Mouse (Mus musculus) layer of hippocampus, adult 2 months (tissue): ENCODE measurements at regions not wholly inside any gene's neighbourhood (a gene's known extent, or its start where the extent isn't known, plus 50 kb on each side); places are given as distances from the start of the nearest gene placed in this dataset.

Experiments
- DNase-seq, 2 experiments: peaks; one replicate each; pipeline ENCODE4 v3.0.0; 2022; ENCODE audit warnings: low spot score in 2 of 2
- H3K27ac ChIP-seq: fragments of 200-600 bp; 2 replicates; pipeline ENCODE4 v1.8.1; 2022
- H3K4me3 ChIP-seq: fragments of 200-600 bp; 2 replicates; pipeline ENCODE4 v1.8.1; 2022; ENCODE audit warnings: mild to moderate bottlenecking
- CTCF ChIP-seq: fragments of 200-600 bp; conservative IDR thresholded peaks from 2 replicates; pipeline ENCODE4 v1.8.1; 2022; ENCODE audit warnings: antibody characterized with exemption, mild to moderate bottlenecking, moderate library complexity

- no peak overlapping the region for H3K4me3 ChIP-seq
- no peak for DNase-seq
- H3K27ac ChIP-seq, result no peak overlapping the region
- no peak for TF ChIP-seq CTCF
These were observed 513.6 kb upstream of the Adgrl2 start for GRCm38 (mm10) chr3:149503992-149504391.

GRCm38 (mm10) chr3:149500130-149500529, 509.8 kb upstream of the Adgrl2 start:
- no peak for DNase-seq
- H3K4me3 ChIP-seq, result no peak overlapping the region
- TF ChIP-seq CTCF, result no peak
- no peak overlapping the region for H3K27ac ChIP-seq

GRCm38 (mm10) chr3:149498765-149499164, 508.4 kb upstream of the Adgrl2 start:
- no peak for DNase-seq

GRCm38 (mm10) chr3:149496829-149497471, 506.6 kb upstream of the Adgrl2 start:
- Histone ChIP-seq H3K27ac (no peak overlapping the region), H3K4me3 (no peak overlapping the region)
- TF ChIP-seq CTCF, result no peak
- DNase-seq, result no peak

More at GRCm38 (mm10) chr3:149498765-149499164, 508.4 kb upstream of the Adgrl2 start:
- H3K27ac ChIP-seq, result no peak overlapping the region
- TF ChIP-seq CTCF, result no peak
- no peak overlapping the region for H3K4me3 ChIP-seq

- DNase-seq, result no peak
- Histone ChIP-seq H3K4me3 (no peak overlapping the region), H3K27ac (no peak overlapping the region)
- TF ChIP-seq CTCF, result no peak
These were observed 505.8 kb upstream of the Adgrl2 start for GRCm38 (mm10) chr3:149496122-149496521.

GRCm38 (mm10) chr3:149488147-149488546, 497.8 kb upstream of the Adgrl2 start:
- no peak for DNase-seq
- no peak overlapping the region for H3K4me3 ChIP-seq
- TF ChIP-seq CTCF, result no peak
- no peak overlapping the region for H3K27ac ChIP-seq

- Histone ChIP-seq H3K27ac (no peak overlapping the region), H3K4me3 (no peak overlapping the region)
- no peak for DNase-seq
- TF ChIP-seq CTCF, result no peak
These were observed 495.1 kb upstream of the Adgrl2 start for GRCm38 (mm10) chr3:149485406-149485805.

- TF ChIP-seq CTCF, result no peak
- no peak for DNase-seq
These were observed 494.0 kb upstream of the Adgrl2 start for GRCm38 (mm10) chr3:149484319-149484718.

GRCm38 (mm10) chr3:149476151-149476550, 485.8 kb upstream of the Adgrl2 start:
- Histone ChIP-seq H3K4me3 (no peak overlapping the region), H3K27ac (no peak overlapping the region)
- no peak for DNase-seq
- TF ChIP-seq CTCF, result no peak

More at GRCm38 (mm10) chr3:149484319-149484718, 494.0 kb upstream of the Adgrl2 start:
- Histone ChIP-seq H3K4me3 (no peak overlapping the region), H3K27ac (no peak overlapping the region)

- no peak for DNase-seq
- no peak for TF ChIP-seq CTCF
- no peak overlapping the region for H3K4me3 ChIP-seq
- H3K27ac ChIP-seq, result no peak overlapping the region
These were observed 476.6 kb upstream of the Adgrl2 start for GRCm38 (mm10) chr3:149466973-149467372.

GRCm38 (mm10) chr3:149464603-149465002, 474.2 kb upstream of the Adgrl2 start:
- no peak for DNase-seq
- Histone ChIP-seq H3K4me3 (no peak overlapping the region), H3K27ac (no peak overlapping the region)
- TF ChIP-seq CTCF, result no peak

- no peak overlapping the region for H3K27ac ChIP-seq
- DNase-seq, result no peak
- TF ChIP-seq CTCF, result no peak
- H3K4me3 ChIP-seq, result no peak overlapping the region
These were observed 471.8 kb upstream of the Adgrl2 start for GRCm38 (mm10) chr3:149462121-149462541.

GRCm38 (mm10) chr3:149461613-149462012, 471.3 kb upstream of the Adgrl2 start:
- TF ChIP-seq CTCF, result no peak
- no peak for DNase-seq
- Histone ChIP-seq H3K4me3 (no peak overlapping the region), H3K27ac (no peak overlapping the region)

- DNase-seq, result no peak
- H3K4me3 ChIP-seq, result no peak overlapping the region
- TF ChIP-seq CTCF, result no peak
- no peak overlapping the region for H3K27ac ChIP-seq
These were observed 459.0 kb upstream of the Adgrl2 start for GRCm38 (mm10) chr3:149449376-149449775.
